Mouse (Mus musculus) telencephalon, adult 2 months (tissue): Measurements from ENCODE around the gene Slc7a5.

Experiments
- DNase-seq: peaks from one replicate; pipeline ENCODE4 v3.0.0-alpha.2; 2011; ENCODE audit warnings: low read depth, low spot score

Slc7a5 gene

DNA sequence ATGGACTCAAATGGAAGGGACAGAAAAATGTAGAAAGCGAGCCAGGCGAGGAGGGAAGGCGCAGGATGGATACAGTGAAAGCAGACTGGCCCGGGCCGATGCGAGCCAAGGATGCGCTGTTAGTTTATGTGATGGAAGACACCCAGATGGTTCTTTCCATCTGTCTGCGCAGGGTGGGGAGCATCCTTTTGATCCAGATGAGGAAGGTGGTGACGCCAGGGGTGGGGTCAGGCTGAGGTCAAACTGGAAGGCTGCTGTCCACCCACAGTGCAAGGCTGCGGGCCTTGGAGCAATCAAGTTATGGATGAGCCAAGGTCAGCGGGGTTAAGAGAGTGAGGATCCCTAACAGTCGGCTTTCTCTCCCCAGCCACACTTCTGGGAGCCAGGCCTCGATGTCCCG, 28.9 kb upstream of the Slc7a5 start:
- no peak for DNase-seq

DNA sequence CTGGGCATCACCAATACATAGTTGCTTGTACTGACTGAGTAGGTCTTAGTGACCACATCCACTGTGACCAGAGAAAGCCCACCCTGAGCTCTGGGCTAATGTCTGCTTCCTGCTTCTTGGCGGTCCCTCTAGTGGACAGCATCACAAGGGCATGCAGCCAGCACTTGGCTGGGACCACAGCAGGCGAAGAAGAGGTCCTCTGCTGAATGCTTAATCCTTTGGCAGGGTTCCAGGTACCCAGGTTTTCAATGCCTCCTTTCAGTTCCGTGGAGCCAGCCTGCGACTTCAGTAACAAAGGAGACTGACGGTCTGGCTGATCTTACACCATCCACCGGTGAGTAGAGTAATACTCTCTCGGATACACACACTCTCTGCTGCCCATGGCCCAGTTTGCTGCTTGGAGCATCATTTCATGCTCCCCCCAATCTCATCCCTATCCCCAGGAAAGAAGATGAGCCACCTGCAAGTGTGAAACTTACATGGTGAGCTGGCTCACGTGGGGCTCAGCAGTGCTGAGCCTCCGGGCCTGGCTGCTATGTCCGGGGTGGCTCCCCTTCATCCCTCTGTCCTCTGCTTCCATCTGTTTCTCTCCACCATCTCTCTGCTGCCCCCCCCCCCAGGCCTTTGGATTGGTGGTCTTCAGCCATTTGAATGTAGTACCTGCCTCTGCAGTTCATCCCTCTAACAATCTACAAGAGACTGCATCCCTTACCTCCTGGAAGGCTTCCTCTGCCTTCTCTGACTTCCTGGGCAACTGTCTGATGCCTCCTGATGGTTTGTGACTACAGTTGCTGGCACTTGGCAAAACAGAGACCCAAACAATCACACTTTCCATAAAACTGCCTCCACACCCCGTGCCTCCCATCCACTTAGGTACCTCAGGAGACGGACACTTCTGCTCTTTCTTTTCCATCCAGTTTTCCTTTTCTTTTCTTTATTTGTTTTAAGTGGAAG, 28.1 kb upstream of the Slc7a5 start:
- DNase-seq = no peak

DNA sequence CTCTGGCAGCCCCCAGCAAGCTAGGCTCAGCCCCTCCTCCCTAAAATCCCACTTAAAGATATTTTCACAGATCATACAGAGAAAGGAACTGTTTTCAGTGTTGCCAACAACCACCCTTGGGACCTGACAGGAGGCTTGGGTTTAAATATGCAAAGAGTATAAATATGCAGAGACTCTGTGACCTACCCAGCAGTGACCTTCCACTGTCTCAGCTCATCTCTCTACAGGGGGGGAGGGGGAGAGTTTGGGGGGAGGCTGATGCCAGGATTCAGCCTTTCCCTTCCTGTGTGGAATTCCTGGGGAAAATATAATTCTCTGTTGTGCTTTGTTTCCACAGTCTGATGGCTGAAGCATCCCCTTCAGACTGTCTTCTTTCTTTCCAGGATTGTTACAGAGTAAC, 27.4 kb upstream of the Slc7a5 start:
- no peak for DNase-seq

- DNase-seq = no peak
Observed at GRCm38 (mm10) chr8:121934506-121934905, 27.0 kb upstream of the Slc7a5 start.

- no peak for DNase-seq
Observed at GRCm38 (mm10) chr8:121932668-121933520, 25.4 kb upstream of the Slc7a5 start.

- no peak for DNase-seq
Observed at GRCm38 (mm10) chr8:121932026-121932667, 24.7 kb upstream of the Slc7a5 start.

DNA sequence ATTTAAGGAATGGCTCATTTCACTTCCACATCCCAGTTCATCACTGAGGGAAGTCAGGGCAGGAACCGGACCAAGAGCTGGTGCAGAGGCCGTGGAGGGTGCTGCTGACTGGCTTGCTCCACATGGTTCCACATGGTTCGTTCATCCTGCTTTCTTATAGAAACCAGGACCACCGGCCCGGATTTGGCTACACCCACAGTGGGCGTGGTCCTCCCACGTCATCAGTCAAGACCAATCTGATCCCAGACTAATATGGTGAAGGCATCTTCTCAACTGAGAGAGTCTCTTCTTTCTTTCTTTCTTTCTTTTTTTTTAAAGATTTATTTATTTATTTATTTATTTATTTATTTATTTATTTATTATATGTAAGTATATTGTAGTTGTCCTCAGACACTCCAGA, 24.1 kb upstream of the Slc7a5 start:
- no peak for DNase-seq

GRCm38 (mm10) chr8:121930047-121930446, 22.6 kb upstream of the Slc7a5 start:
- no peak for DNase-seq

GRCm38 (mm10) chr8:121927316-121927715, 19.8 kb upstream of the Slc7a5 start:
- DNase-seq = no peak

GRCm38 (mm10) chr8:121926266-121926665, 18.8 kb upstream of the Slc7a5 start:
- no peak for DNase-seq

DNA sequence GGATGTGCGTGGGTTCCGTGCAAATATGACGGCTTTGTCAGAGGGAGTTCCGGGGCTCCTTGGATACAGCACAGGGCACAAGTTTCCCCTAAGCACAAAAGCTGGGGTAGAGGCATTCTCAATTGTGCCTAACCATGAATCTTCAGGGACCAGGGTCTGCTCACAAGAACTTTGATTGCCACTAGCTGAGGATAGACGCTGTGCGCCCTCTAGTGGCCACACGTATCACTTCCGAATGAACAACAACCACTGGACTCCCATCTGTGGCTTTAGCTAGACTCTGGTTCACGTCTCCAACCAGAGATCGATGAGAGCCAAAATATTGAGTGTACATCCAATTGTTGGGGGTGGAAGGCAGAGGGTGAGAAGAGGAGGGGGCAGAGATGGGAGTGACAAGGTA, 18.1 kb upstream of the Slc7a5 start:
- DNase-seq = no peak

- DNase-seq = no peak
Observed at GRCm38 (mm10) chr8:121924681-121925080, 17.2 kb upstream of the Slc7a5 start.

DNA sequence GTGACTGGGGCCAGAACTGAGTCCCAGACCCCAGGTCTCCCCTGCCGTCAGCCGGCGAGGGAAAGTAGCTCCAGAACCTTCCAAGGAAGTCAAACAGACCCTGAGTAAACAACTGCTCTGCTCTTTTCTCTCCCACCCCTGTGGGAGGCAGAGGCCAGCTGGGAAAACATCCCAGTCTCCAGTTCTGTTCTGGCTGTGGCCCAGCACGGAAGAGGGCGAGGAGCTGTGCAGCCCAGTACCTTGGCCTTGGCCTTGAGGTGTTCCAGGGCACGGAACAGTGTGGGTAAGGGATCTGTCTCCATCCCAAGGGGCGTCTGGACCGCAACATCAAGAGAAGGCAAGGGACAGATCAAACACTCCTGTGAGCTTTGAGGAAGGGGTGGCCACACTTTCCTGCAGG, 14.6 kb upstream of the Slc7a5 start:
- no peak for DNase-seq

DNA sequence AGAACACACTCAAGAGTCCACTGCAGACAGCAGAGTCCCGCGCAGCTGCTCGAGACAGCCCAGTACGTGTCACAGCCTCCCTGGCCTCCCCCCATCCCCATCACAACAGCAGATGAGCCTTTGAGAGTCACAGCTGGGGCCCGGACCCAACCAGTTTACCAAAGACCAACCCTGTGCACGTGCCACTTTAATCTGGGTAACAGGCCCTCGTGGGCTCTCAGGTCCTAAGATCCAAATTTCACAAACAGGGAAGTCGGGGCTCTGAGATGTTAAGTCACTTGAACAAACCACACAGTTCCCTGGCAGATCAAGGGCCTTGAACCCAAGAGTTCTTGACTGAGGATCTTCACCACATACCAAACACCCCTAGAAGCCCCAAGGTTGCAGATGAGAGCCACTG, 14.1 kb upstream of the Slc7a5 start:
- no peak for DNase-seq

- DNase-seq = no peak
Observed at GRCm38 (mm10) chr8:121919731-121920130, 12.2 kb upstream of the Slc7a5 start.

GRCm38 (mm10) chr8:121919158-121919557, 11.7 kb upstream of the Slc7a5 start:
- no peak for DNase-seq

GRCm38 (mm10) chr8:121913378-121913777, 5.9 kb upstream of the Slc7a5 start:
- DNase-seq = no peak

DNA sequence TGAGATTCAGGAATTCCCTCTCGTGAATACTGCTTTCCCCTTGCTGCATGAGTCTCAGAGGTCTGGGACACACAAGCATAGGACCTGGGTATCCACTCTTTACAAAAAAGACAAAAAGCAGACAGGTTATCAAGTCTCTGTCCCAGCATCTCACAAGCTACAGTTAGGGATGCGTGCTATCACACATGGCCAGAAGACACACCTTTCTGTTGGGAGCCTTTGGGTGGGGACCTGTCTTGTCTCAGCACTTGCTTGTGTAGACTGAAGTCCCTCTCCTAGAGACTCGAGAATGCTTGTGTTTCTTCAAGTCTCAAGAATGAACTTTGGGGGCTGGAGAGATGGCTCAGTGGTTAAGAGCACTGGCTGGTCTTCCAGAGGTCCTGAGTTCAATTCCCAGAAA, 5.3 kb upstream of the Slc7a5 start:
- DNase-seq = no peak

DNA sequence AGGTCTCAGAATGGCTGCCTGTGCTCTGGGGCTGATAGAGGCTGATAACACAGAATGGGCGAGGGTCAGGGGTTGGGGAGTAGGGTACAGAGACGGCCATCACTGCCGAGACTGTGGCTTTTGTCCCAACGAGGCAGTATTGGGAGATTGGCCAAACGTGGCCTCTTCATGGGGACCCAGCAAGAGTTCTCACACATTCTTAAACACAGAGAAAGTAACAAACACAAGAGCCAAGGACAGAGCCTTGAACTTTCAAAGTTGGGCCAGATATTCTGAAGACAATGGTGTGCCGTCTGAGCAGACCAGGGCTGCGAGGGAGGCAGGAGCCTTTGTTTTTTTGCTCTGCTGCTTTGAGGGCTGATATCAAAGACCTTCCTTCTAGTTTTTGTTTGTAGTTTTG, 4.5 kb upstream of the Slc7a5 start:
- DNase-seq = no peak

DNA sequence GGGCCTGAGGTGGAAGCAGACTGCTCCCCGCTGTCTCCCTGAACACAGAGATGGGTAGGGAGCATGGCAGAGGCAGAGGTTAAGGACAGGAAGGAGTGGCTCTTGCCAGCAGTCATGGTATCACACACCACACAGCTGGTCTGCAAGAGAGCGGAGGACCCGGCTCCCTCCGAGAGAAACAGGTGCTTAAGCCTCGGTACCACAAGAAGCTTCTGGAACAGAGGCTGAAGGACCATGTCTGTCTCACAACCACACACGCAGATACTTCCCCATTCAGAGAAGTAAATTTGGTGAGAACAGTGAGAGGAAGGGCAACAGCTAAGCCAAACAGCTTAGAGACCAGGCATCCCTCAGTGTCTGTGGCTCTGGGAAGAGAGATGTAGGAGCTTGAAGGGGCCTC, 3.9 kb upstream of the Slc7a5 start:
- no peak for DNase-seq

- DNase-seq = no peak
Observed at GRCm38 (mm10) chr8:121909663-121910062, 2.2 kb upstream of the Slc7a5 start.

- no peak for DNase-seq
Observed at GRCm38 (mm10) chr8:121909148-121909541, 1.7 kb upstream of the Slc7a5 start.
